Mouse (Mus musculus) CD4-positive helper T cell, adult 2 months (primary cell): ENCODE results near the gene Nudc.
A peak's percentile ranks its signal among the peaks of the same experiment; 100 is the strongest.
"Not testable (repeated sequence)": the region's sequence is repeated elsewhere in the genome, so short reads cannot be mapped to it uniquely, and the experiment has no call there.

Source experiments
- DNase-seq: peaks from one replicate; pipeline ENCODE4 v3.0.0-alpha.2; 2012; ENCODE audit warnings: low read depth, missing footprints, low spot score

Nudc gene

GRCm38 (mm10) chr4:133536081-133536480 lies 9.7 kb downstream of the Nudc start:
- no peak for DNase-seq

- DNase-seq, result no peak
These were observed 13.0 kb downstream of the Nudc start for GRCm38 (mm10) chr4:133532777-133533176.

- DNase-seq, result no peak
These were observed 18.0 kb downstream of the Nudc start for GRCm38 (mm10) chr4:133527788-133528187.

- no peak for DNase-seq
These were observed 24.3 kb downstream of the Nudc start for GRCm38 (mm10) chr4:133521502-133521901.

GRCm38 (mm10) chr4:133519369-133519665 lies 26.5 kb downstream of the Nudc start:
- DNase-seq, result no peak

GRCm38 (mm10) chr4:133518601-133519368 lies 27.0 kb downstream of the Nudc start, which contains the start of gene Kdf1:
Kdf1 (plus strand) TSS chr4:133518963.
- DNase-seq, result peak; percentile 20

- DNase-seq, result peak; percentile 61
These were observed 32.8 kb downstream of the Nudc start for GRCm38 (mm10) chr4:133512972-133513371.

- DNase-seq, result not testable (repeated sequence)
These were observed 33.3 kb downstream of the Nudc start for GRCm38 (mm10) chr4:133512511-133512910.

GRCm38 (mm10) chr4:133511050-133511449 lies 34.7 kb downstream of the Nudc start:
- no peak for DNase-seq

- no peak for DNase-seq
These were observed 36.8 kb downstream of the Nudc start for GRCm38 (mm10) chr4:133508990-133509389.

GRCm38 (mm10) chr4:133506573-133506972 lies 39.2 kb downstream of the Nudc start:
- no peak for DNase-seq

GRCm38 (mm10) chr4:133504755-133505485 lies 40.9 kb downstream of the Nudc start:
- no peak for DNase-seq

GRCm38 (mm10) chr4:133504300-133504699 lies 41.5 kb downstream of the Nudc start:
- no peak for DNase-seq

- no peak for DNase-seq
These were observed 44.3 kb downstream of the Nudc start for GRCm38 (mm10) chr4:133501514-133501913.

GRCm38 (mm10) chr4:133498160-133498724 lies 47.6 kb downstream of the Nudc start, which contains the start of gene Trnp1:
Trnp1 (minus strand) TSS chr4:133498550.
- peak; percentile 78 for DNase-seq

- peak; percentile 39 for DNase-seq
These were observed 48.2 kb downstream of the Nudc start for GRCm38 (mm10) chr4:133497461-133498159.

- DNase-seq, result no peak
These were observed 48.9 kb downstream of the Nudc start for GRCm38 (mm10) chr4:133496738-133497445.

GRCm38 (mm10) chr4:133495711-133496110 lies 50.1 kb downstream of the Nudc start:
- peak; percentile 24 for DNase-seq

- no peak for DNase-seq
These were observed 50.9 kb downstream of the Nudc start for GRCm38 (mm10) chr4:133494867-133495266.

- DNase-seq, result peak; percentile 87
These were observed 51.4 kb downstream of the Nudc start for GRCm38 (mm10) chr4:133494432-133494831.

GRCm38 (mm10) chr4:133493895-133494294 lies 51.9 kb downstream of the Nudc start:
- peak; percentile 38 for DNase-seq
